Comparison of ENCODE assay signal across 8 mouse cellular contexts in genomic region chr10:4674983-4675592, GRCm38 (mm10).
A peak's percentile ranks its signal among the peaks of the same experiment; 100 is the strongest.
DNase-seq lines count a peak whose midpoint lies in the region; ATAC-seq lines count a peak whose summit lies in the region.
"Not testable (repeated sequence)": the region's sequence is repeated elsewhere in the genome, so short reads cannot be mapped to it uniquely, and the experiment has no call there.

No protein-coding gene starts in this region.

- not testable (repeated sequence) for H3K9me3 ChIP-seq in liver, embryonic 11.5 days (ENCODE audit: control insufficient read depth, low read length); stomach, embryonic 15.5 days

- H3K4me2 ChIP-seq in liver, embryonic 11.5 days: peak overlapping the region; percentile 28
- H3K4me2 ChIP-seq in stomach, embryonic 15.5 days: peak overlapping the region; percentile 39

- H3K27ac ChIP-seq in liver, embryonic 11.5 days (ENCODE audit: low read depth, low read length); stomach, embryonic 15.5 days: not testable (repeated sequence)

- H3K27me3 ChIP-seq in liver, embryonic 11.5 days (replicated peaks; ENCODE audit: control insufficient read depth, insufficient read depth, low read length); stomach, embryonic 15.5 days (replicated peaks): not testable (repeated sequence)

- H3K4me3 ChIP-seq in liver, embryonic 11.5 days (ENCODE audit: low read depth, low read length); stomach, embryonic 15.5 days (replicated peaks): not testable (repeated sequence)

- H3K4me1 ChIP-seq in liver, embryonic 11.5 days (replicated peaks; ENCODE audit: control insufficient read depth, insufficient read depth, low read length); stomach, embryonic 15.5 days: not testable (repeated sequence)

- peak; percentile 95 for ATAC-seq in frontal cortex, adult (ENCODE audit: low TSS enrichment)
- peak; percentile 89 to 92 for ATAC-seq in hematopoietic stem cell, adult 5-6 weeks (replicated peaks in 1 of 2; ENCODE audit: insufficient read depth in 1 of 2, low FRiP score in 2 of 2, low TSS enrichment in 1 of 2, low read depth in 1 of 2, poor library complexity in 2 of 2, severe bottlenecking in 2 of 2)
- not testable (repeated sequence) for ATAC-seq in liver, embryonic 11.5 days (replicated peaks; ENCODE audit: low FRiP score); stomach, embryonic 15.5 days (ENCODE audit: insufficient read depth, low FRiP score, low read depth)
- ATAC-seq in monocyte, adult 5-6 weeks (replicated peaks; ENCODE audit: insufficient number of reproducible peaks, low FRiP score, low TSS enrichment, poor library complexity, severe bottlenecking): peak; percentile 59

- not testable (repeated sequence) for H3K36me3 ChIP-seq in liver, embryonic 11.5 days (ENCODE audit: control insufficient read depth, insufficient read depth, low read length); stomach, embryonic 15.5 days

- WGBS in liver, embryonic 11.5 days: 20% methylated on average over 14 of the region's 14 CpGs
- 19% methylated on average over 14 of the region's 14 CpGs for WGBS in stomach, embryonic 15.5 days

- H3K9ac ChIP-seq in liver, embryonic 11.5 days (ENCODE audit: low read depth, low read length); stomach, embryonic 15.5 days: not testable (repeated sequence)

- peak; percentile 39 for DNase-seq in MN1 (ENCODE audit: low spot score)
- peak; percentile 50 for DNase-seq in cerebellum, adult 9-10 months
- DNase-seq in kidney, postnatal 14 days: peak; percentile 53
- DNase-seq in liver, embryonic 11.5 days (ENCODE audit: low spot score): not testable (repeated sequence)
